Mouse (Mus musculus) liver, adult (tissue): ENCODE results near the gene Meltf.

Experiments
- GATA4 ChIP-seq: IDR thresholded peaks from 2 replicates; pipeline ENCODE4 v1.6.1; 2014; ENCODE audit warnings: mild to moderate bottlenecking, low read length; ENCODE audit not compliant: insufficient replicate concordance

Meltf gene

DNA sequence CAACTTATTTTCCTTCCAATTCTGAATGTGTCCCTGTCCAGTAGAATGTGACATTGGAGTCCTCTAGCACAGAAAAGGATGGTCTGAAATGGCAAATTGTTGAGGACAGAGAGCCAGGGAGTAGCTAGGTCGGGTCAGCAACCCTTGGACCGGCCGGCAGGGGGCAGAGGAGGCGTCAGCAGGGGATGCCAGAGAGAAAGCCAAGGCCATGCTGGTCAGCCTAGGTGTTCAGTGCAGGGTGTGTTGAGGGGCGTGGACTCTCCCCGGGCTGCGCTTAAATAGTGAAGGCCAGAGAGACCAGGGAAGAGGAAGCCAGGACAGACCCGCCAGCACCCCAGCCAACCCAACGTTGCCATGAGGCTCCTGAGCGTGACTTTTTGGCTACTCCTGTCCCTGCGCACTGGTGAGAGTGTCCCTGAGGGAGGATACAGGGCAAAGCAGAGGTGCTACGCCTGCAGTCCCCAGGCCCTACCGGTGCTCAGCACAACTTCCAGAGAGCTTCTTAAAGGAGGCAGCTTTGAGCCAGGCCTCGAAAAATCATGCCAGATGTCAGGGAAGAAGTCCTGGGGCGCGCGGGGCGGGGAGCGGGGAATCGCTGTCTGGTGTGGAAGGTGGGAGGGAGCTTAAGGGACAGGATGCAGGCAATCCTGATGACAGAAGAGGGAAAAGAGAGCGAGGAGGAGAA, at the start of gene Meltf:
Meltf (plus strand) TSS at position 238 of the 685 bp plus-strand sequence.
- TF ChIP-seq GATA4 = no peak

DNA sequence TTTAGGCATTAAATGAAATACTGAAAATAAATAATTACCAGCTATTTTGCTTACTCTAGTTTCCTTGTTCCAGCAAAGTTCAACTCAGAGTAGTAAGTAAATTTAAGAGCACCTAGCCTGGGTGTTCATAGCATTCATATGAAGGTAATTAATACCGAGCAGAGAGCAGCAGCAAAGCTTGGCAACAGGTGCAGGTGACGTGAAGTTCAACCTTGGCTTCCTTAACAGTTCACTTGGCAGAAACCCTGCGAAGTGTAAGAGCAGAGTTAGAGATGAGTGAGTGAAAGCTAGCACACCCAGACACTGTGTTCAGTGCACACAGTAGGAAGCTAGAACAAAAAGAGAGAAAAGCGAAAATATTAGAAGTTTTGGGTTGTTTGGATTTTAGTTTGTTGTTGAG, 47.9 kb upstream of the Meltf start:
- TF ChIP-seq GATA4 = no peak

DNA sequence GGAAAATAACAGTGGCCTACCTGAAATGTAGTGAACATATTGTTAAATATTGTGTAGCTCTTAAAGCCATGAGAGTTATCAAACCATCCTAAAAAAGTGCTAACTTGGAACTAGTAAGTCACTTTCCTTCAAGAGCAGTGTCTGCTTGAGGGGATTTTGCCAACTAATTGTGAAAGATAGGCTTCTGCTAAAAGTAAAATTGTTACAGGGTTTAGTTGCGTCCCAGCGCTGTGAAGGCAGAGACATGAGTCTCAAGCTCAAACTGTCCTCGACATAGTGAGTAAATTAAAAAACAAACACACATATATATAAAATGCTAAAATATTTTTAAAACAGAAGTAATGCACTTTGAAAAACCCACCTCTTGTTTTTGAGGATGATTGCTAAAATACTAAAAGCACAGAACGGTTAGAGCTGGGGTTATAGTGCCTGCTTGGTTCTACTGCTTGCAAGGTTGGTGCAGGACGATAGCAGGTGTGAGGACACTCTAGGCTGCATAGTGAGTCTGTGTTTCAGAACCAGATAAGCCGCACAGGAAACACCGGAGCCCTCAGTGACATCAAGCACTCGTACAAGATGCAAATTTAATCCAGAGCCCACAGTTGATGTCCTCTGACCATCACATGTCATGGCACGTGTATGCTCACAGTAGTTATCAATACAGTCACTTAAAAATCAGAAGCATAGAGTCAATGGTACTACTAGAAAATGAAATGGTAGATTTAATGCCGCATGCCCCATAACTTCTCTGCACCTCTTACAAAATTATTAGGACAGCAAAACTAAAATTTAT, 45.8 kb upstream of the Meltf start:
- no peak for TF ChIP-seq GATA4

DNA sequence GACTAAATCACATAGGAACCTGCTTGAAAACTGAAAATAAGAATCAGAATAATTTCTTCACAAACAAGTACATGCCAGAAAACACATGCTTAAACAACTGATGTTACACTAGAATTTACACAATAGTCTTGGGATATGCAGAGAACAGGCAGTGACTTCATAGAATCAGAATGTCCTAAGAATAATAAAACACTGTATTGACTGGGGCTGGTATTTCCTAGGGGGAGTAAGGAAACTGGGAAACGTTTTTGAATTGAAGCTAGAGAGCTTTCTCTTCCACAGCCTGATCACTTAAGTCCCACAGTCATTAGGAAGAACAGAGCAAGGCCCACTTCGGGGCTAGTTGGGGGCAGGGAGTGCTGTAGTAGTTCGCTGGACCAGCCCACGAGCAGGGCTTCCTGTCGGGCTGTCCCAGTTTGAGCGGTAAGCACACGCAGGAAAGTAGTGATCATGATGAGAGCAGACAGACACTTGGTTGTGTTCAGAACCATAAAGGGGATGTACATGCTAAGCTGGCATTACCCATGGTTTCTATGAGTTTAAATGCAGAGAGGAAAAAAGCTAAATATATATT, 44.5 kb upstream of the Meltf start:
- no peak for TF ChIP-seq GATA4

DNA sequence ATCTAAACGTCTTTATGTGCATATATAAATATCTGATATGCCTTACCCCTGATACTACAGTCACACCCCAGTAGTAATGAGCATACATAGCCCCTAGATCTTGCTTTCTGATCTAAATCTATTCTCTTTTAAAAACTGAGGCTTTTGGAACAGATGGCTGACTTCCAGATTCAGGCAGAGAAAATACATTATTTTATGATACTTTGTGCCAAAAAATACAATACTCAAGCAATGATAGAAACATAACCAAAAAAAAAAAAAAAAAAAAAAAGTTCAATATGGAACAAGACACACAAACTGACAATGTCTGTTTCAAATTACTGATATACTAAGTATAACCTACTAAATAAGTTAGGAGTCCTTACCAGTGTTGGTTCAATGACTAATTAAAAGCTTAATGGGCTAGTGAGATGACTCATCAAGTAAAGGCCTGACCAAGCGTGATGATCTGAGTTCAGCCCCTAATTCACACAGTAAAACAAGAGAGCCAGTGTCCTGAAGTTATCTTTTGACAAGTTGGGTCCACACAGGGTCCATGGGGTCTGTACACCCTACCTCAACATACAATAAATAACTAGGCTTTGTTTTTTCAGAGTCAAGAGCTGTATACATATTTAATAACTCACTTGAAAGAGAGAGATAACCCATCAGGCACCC, 43.8 kb upstream of the Meltf start:
- no peak for TF ChIP-seq GATA4

DNA sequence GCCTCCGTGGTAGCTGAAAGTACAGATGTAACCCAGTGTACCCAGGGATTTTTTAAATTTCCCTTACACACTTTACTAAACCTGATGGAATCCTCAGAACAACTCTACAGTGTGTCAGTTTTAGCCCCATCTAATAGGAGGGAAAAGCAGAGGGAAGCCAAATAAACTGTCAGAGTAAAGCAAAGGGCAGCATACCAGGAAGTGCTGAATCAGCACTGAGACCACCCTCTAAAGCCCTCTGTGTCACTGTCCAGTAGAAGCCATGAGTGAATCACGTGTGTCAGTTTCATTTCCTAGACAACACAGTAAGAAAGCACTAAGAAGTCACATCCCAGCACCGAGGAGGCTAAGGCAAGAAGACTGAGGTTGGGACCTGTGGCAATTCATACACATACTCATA, 41.2 kb upstream of the Meltf start:
- no peak for TF ChIP-seq GATA4

DNA sequence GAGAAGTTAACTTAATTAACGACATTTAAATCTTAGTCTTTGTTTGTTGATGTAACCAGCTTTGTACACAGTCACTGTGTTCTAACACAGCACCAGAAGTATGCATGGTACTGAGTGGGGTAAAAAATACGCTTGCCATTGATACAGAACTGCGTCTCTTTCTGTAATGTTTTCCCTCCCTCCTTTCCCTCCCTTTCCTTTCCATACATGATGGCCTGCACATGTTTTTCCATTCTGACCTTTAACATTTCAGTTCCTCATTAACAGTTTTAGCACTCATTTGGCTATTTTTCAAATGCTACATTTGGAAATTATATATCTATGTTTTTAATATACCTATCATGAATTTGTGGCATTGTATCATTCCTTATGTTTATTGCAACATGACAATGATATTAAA, 34.4 kb upstream of the Meltf start:
- TF ChIP-seq GATA4 = no peak

DNA sequence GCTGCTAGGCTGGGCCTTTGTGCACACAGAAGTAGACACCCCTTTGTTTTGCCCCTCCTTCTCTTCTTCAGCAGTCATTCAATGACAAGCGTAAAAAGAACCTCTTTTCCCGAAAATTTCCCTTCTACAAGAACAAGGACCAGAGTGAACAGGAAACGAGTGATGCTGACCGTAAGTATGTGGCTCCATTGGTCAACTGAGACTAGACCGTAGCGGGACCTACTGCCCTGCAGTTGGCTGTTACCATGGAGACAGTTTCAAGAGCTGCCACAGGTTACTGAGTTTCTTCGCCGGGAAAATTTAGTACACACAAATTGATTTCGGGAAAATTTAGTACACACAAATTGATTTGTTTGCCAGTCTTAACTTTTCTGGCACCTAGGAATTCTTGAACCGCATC, 31.8 kb upstream of the Meltf start:
- TF ChIP-seq GATA4 = no peak

DNA sequence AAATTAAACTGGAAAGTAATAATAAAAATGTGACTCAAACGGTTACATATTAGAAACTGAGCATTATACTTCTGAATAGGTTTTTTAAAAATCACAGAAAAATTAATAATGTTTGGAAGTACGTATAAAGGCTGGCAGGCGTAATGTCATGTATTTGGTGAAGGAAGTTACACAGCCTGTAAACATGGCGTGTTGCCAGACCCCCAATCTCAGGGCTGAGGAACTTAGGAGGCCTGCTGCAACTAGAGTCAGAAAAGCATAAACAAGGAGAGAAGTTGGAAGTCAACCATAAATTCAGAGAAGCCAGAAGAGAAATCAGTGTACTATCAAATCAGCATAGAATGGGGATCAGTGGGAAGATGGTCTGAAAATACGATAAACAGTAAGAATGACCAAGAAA, 14.7 kb upstream of the Meltf start:
- TF ChIP-seq GATA4 = no peak

DNA sequence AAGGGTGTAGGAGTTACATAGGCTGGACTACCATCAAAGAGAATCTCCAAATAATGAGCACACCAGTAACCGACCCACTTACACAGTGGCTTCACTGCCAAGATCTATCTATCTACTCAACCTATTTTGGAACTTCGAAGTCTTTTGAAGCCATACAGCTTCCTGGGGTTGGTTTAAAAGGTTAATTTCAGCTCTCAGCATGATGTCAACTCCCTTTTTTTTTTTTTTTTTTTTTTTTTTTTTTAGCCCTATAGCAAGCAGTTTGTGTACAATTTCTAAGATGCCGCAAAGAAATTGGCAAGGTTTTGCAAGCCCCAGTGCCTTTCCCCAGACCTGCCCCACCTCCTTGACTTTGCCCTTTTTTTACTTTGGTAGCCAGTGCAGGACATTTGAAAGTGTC, 13.4 kb upstream of the Meltf start:
- no peak for TF ChIP-seq GATA4

DNA sequence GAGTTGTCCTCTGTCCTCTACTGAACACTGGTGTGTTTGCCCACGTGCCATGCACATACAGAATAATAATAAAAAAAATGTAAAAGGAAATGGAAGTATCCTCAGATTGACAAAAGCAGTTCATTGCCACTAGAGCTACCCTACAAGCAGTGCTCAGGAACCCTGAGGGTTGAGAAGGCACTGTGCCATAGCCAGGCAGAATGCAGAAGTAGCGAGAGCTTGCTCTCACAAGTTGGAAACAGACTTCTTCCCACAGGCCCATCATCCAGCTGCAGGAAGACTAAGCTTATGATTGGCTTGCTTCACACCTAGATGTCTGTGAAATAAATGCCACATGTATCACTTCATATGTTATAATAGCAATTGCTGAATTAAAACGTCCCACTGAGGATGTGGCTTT, 11.7 kb upstream of the Meltf start:
- TF ChIP-seq GATA4 = no peak

DNA sequence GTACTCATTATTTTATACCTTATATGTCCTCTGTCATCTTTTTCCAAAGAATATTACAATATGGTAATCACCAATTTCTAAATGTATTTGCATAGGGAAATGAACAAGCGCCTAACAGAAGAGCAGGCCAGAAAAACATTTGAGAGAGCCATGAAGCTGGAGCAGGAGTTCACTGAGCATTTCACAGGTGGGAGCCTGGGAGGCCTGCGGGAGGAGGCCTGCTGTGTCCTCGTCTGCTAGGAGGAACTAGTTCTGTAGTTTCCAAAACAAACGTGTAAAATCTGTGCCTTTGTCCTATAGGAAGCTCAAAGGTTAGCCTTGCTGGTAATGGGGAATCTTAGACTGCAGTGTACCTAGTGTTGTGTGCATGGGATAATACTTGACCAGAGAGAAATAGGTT, 10.9 kb upstream of the Meltf start:
- TF ChIP-seq GATA4 = no peak

DNA sequence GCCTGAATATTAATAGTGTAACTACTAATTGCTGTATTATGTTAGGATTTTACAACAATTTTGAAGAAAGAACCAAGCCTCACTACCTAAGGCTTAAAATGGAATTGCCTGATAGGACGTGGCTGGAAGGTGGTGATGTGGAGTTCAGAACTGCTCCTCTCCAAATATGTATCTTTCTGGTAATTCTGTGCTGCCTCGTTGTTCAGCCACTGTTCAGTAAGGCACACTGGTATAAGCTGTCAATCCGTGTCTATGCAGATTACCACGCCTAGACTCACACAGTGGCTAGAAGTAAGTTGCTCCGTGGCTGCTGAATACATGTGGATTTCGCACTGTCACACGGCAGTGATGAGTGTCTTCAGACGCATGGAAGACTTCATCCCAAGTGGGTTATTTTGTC, 4.9 kb upstream of the Meltf start:
- no peak for TF ChIP-seq GATA4

DNA sequence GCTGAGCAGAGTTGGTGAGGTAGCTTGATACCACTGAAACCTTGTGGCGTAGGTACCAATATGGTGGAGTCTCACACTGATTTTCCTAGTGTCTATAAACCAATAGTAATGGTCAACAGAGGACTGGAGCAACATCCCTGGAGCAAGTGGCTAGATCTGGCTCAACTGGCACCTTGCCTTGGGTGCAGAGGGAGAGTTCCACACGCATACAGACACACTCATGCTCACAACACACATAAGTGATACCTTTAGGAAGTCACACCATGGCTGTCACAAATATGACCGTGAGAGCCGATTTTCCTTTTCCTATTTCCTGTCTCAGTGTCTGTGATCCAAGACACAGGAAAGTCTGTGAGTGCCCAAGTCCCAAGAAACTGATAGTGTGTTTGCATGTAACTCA, 3.2 kb upstream of the Meltf start:
- no peak for TF ChIP-seq GATA4

DNA sequence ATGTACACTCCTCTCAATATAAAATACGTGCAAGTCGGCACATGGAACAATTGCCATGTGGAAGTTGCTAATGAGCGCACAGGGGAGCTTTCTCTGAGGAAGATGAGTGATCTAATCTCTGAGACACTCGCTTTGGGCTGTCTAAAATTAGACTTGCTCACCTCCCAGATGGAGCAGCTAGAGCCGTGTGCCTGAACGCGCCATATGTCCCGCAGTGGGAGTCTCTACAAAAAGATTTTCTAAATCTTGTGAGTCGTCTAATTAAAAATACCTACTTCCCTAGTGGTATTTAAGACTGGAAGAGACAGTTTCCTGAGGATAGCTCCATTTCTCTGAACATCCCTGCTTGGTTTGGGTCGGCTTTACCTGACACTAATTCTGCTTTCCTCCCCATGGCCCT, 2.2 kb upstream of the Meltf start:
- TF ChIP-seq GATA4 = no peak

DNA sequence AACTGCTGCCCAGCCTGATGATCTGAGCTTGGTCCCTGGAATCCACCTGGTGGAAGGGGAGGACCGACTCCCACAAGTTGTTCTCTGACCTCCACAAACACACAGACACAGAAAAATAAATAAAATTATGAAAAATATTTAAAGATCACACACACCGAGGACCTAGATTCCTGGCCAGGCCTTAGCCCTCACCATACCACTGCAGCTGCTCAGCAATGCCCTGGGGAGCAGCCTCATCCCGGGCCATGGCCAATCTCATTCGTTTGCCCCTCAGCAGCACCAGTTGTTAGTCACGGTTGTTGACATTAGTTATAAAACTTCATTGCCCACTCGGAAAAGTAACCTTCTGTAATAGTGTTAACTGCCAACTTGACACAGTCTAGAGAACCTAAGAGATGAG, 558 bp upstream of the Meltf start:
- TF ChIP-seq GATA4 = no peak

DNA sequence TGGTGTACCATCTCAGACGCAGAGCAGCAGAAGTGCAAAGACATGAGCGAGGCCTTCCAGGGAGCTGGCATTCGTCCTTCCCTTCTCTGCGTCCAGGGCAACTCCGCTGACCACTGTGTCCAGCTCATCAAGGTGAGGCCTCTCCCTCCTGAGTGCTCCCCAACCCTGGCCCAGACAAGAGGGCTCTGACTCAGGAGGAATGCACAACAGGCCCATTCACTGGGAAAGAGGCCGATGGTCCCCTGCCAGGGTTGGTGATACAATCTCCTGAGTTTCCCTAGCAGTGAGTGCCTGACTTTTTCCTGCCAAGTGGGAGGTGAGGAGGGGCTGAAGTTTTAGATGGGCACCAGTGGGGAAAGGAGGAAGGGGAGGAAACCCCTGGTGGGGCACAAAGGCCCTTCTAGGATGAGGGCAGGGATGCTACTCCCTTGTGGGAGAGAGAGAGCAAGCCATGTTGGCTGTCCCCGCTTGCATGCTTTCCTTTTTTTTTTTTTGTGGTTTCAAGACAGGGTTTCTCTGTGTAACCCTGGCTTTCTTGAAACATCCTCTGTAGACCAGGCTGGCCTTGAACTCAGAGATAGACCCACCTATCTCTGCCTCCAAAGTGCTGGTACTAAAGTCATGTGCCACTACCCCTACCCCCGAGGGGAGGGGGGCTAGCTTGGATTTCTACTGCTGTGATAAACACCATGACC, 1.7 kb downstream of the Meltf start:
- no peak for TF ChIP-seq GATA4
